Mouse (Mus musculus) B cell, adult 2 months (primary cell): Measurements from ENCODE around the gene Zfp949.

Experiments
- DNase-seq, 2 experiments: peaks; one replicate each; pipeline ENCODE4 v3.0.0; 2022

Zfp949 gene

GRCm38 (mm10) chr9:88547851-88548613, at the start of gene Zfp949:
Gene Zfp949 (plus strand): TSS chr9:88548020.
- peak; percentile 70 to 73 for DNase-seq

GRCm38 (mm10) chr9:88500112-88500511, 47.7 kb upstream of the Zfp949 start:
- DNase-seq = no peak

DNA sequence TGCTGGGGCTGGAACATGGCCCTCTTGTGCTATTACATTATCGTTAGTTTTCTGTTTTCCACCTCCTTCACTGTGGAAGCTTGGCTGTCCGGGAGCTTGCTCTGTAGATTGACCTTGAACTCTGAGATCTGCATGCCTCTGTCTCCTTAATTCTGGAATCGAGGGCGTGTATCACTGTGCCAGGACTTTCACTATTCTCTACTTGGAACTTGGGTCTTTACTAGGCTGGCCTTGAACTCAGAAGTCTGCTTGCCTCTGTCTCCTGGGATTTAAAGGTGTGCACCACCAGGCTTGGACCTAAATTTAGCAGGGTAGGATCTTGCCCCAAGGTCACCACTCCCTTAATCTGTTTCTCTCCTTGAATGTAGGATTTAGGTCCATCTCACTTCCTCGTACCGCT, 46.0 kb upstream of the Zfp949 start:
- no peak for DNase-seq

GRCm38 (mm10) chr9:88515546-88515945, 32.3 kb upstream of the Zfp949 start:
- no peak for DNase-seq

- DNase-seq = no peak
Observed at GRCm38 (mm10) chr9:88516361-88516995, 31.3 kb upstream of the Zfp949 start.

DNA sequence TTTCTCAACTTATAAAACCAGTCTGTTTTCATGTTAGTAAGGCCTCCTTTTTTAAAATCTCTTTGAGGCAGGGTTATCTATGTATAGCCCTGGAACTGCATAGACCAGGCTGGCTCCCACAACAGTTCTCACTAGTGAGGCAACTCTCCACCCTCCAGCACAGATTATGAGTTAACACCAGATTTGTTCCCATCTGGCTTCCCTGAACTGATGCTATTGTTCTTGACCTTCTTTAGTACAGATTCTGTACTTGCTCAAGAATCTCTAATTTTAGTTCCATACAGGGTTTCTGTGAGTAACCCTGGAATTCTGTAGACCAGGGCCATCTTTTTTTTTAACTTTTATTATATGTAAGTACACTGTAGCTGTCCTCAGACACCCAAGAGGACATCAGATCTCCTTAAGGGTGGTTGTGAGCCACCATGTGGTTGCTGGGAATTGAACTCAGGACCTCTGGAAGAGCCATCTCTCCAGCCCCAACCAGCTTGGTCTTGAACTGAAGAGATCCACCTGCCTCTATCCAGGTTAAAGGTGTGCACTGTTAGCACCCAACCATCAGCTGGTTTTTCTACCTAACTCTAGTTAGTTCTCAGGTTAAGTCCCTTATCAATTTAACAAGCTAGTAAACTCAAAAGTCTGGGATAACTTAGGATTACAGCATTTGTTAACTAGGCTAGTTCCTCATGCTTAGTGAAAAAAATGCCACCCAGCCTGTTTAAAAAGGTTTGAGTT, 28.3 kb upstream of the Zfp949 start:
- no peak for DNase-seq

GRCm38 (mm10) chr9:88520122-88520848, 27.5 kb upstream of the Zfp949 start:
- no peak for DNase-seq

DNA sequence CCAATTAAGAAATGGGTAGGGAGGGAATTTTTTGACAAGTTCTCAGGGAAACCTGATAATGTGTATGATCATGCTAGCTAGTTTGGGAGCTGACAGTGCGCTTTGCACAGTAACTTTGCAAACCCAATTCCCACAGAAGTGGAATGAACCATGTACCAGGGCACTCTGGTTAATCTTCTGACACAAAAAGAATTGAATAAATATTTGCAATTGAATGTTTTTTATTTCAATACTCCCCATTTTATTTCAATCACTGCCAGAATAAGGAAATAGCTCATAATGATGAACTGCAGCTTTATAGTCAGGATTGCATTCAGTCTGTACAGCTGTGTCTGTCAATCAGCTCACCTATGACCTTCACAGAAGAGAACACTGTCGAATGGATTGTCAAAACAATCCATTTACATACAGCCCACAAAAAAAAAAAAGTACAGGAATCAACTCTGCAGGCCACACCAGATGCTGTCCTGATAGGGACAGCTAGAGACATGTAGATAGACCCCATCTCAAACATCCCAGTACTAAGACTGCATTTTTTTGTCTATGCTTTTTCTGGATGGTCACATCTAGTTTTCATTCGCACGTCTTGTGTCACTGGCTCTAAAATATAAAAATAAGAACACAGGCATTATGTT, 26.9 kb upstream of the Zfp949 start:
- DNase-seq = no peak

DNA sequence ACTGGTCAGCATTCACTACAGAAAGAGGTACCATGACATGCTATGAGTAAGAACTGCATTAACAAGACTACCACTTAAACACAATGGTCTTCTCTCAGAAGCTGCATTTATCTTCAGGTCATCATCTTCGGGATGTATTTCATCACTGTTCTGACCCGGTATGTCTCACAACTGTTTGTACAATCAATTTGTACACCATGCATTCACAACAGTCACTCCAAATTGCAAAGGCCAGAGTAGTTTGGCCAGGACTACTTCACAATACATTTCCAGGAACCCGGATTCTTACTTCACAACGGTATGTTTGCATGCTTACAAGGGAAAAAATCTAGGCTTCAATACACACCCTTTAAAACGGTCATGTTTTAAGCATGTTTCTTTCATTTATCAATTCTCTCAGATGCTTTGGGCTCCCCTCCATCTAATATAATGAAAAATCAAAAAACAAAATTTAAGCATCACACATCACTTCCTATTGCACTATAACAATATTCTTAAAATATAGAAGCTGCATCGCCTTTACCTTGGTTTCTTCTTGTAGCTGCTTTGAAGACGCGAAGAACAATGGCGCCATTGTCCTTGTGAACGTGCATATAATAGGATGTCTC, 25.8 kb upstream of the Zfp949 start:
- no peak for DNase-seq

GRCm38 (mm10) chr9:88522569-88523334, 25.1 kb upstream of the Zfp949 start:
- DNase-seq = peak; percentile 97 to 98

DNA sequence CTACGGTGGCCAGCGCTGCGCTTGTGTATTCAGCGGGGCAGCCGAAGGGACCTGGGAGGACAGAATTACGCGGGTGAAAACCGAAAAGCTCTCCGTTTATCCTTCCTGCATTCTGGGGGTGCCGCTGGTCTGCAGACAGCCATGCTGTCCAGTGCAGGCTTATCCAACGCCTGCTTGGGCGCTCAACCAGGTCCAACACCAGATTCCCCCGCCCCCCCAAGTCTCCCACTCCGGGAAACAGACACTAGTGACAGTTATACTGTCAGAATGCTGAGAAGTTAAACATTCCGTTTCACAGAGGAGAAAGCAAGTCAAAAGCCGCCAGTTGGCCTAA, 24.5 kb upstream of the Zfp949 start:
- no peak for DNase-seq

- no peak for DNase-seq
Observed at GRCm38 (mm10) chr9:88524367-88524766, 23.5 kb upstream of the Zfp949 start.

DNA sequence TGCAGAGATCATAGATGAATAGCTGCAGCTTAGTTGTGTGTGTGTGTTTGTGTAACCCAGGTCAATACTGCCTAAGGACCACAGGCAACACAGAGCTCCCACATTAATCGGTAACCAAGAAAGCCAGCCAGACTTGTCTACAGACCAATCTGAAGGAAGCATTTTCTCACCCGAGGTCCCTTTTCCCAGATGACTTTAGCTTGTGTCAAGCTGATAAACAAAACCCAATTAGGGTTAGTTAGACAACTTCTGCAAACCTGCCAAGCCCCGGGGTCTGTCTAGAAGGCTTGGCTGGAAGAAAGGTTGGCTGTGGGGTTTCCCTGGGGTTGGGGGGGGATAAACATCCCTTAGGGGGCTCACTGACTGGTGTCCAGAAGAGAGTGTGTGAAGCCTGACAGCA, 23.0 kb upstream of the Zfp949 start:
- no peak for DNase-seq

- no peak for DNase-seq
Observed at GRCm38 (mm10) chr9:88525341-88525740, 22.5 kb upstream of the Zfp949 start.

- DNase-seq = no peak
Observed at GRCm38 (mm10) chr9:88527956-88528355, 19.9 kb upstream of the Zfp949 start.

GRCm38 (mm10) chr9:88528736-88529135, 19.1 kb upstream of the Zfp949 start:
- DNase-seq = no peak

GRCm38 (mm10) chr9:88529571-88529970, 18.2 kb upstream of the Zfp949 start:
- DNase-seq = no peak

DNA sequence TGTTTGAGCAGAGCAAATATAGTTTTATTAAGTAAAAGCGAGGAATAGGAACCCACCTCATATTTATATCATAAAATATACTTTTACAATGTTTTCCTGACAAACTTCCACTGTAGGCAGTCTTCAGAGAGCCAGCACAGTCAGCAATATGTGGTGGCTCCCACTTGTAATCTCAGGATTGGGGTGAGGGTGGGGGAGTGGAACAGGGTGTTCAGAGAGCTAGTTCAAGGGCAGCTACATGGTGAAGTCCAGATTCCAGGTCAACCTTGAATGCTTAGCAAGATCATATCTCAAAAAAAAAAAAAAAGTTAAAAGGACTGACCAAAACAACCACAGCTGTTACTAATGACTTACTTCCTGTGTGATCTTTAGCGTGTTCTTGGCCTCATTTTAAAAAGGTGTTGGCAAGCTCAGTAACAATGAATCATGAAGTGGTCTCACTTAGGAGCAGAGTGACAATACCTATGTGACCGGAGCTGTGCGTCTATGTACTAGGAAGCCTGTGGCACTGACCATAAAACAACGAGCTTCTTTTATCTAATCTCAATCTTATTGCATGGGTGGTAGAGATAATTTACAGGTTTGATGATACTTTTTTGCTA, 17.7 kb upstream of the Zfp949 start:
- DNase-seq = no peak

- no peak for DNase-seq
Observed at GRCm38 (mm10) chr9:88534093-88534492, 13.7 kb upstream of the Zfp949 start.

DNA sequence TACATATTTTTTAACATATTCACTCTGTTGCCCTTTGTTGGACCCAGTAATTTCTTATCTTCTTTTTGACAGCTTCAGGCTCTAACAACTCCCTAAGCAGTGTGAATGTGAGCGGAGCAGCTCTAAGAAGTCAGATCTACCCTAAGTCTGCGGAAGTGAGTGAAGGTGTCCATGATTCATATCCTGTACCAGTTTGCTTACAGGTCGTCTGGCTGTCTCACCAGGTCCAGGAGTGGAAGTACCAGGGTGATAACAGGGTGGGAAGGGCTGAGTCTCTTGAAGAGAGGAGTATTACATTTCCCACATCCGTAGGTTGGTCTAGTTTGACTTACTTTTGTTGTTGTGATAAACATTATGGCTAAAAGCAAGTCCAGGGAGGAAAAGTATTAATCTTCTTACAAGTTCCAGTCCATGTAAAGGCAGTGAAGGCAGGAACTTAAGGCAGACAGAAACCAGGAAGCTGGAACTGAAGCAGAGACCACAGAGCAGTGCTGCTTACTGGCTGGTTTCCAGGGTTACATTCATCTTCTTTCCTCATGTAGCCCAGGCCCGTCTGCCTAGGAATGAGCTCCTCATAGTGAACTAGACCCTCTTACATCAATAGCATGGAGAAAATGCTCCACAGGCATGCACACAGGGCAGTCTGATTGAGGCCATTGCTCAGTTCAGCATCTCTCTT, 8.1 kb upstream of the Zfp949 start:
- no peak for DNase-seq

GRCm38 (mm10) chr9:88542816-88543215, 5.0 kb upstream of the Zfp949 start:
- DNase-seq = no peak
